Mouse (Mus musculus) embryo, embryonic 10.5 days (tissue): ENCODE data around the gene Cxcr5.

ENCODE experiments used
- DNase-seq: peaks from one replicate; pipeline ENCODE4 v3.0.0-alpha.2; 2015; ENCODE audit warnings: low spot score

The Cxcr5 gene

GRCm38 (mm10) chr9:44479628-44480428, 81.8 kb downstream of the Cxcr5 start:
- DNase-seq = peak; percentile 95

GRCm38 (mm10) chr9:44478959-44479605, 82.6 kb downstream of the Cxcr5 start:
- peak; percentile 95 for DNase-seq

- DNase-seq = peak; percentile 96
Observed at GRCm38 (mm10) chr9:44478229-44478921, 83.3 kb downstream of the Cxcr5 start.

- peak; percentile 89 for DNase-seq
Observed at GRCm38 (mm10) chr9:44477339-44478228, 84.1 kb downstream of the Cxcr5 start.

- DNase-seq = no peak
Observed at GRCm38 (mm10) chr9:44475936-44476335, 85.7 kb downstream of the Cxcr5 start.

GRCm38 (mm10) chr9:44474327-44474726, 87.3 kb downstream of the Cxcr5 start:
- no peak for DNase-seq

- DNase-seq = no peak
Observed at GRCm38 (mm10) chr9:44473184-44473583, 88.5 kb downstream of the Cxcr5 start.

- DNase-seq = no peak
Observed at GRCm38 (mm10) chr9:44468800-44469199, 92.9 kb downstream of the Cxcr5 start.

- no peak for DNase-seq
Observed at GRCm38 (mm10) chr9:44468224-44468623, 93.5 kb downstream of the Cxcr5 start.

GRCm38 (mm10) chr9:44461950-44462349, 99.7 kb downstream of the Cxcr5 start:
- DNase-seq = no peak
